ENCODE assay signal across 13 mouse cellular contexts in the genomic region with DNA sequence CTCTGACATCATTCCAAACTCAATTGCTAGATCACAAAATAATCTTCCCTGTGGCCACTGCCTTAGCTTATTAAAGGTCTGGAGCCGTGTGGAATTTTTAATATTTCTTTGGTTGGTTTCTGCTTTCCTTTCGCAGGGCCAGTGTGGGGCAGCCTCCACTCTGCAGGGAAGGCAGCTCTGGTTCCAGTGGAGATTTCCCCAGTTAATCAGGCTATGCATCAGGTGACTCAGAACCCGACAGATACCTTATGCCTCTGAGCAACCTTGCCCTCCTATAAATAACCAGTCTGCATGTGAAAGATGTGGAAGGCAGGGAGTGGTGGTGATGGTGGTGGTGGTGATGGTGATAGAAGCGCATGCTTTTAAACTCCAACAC. TPM values are rescaled to one million over a fixed set of nuclear protein-coding genes. Genes with fewer than 3 reads are reported as not detected.
DNase-seq lines count a peak whose midpoint lies in the region; ATAC-seq and TF ChIP-seq lines count a peak whose summit lies in the region.
"Had no signal": no experiment of that assay in that cellular context is flagged by ENCODE, and none has a peak within 500 bp of the region (broad histone marks: within the 10 kb centered on the region; RNA-seq: fewer than 3 reads in every experiment).

No protein-coding gene starts in this region.

- no peak for TF ChIP-seq POLR2A in liver, adult 2 months (IDR thresholded peaks at IDR 0.05; ENCODE audit: extremely low read depth, insufficient read depth, low read length)
- no peak for TF ChIP-seq POLR2A in limb, embryonic 14.5 days (IDR thresholded peaks at IDR 0.05; ENCODE audit: borderline replicate concordance, extremely low read depth, insufficient read depth, insufficient read length)

- ATAC-seq in embryonic facial prominence, embryonic 15.5 days (ENCODE audit: insufficient number of reproducible peaks, low FRiP score, low TSS enrichment, low read depth): no peak
- peak; percentile 44; the same call in 1 of the 2 replicates for ATAC-seq in limb, embryonic 14.5 days (ENCODE audit: low FRiP score, low read depth)
- ATAC-seq in stomach, embryonic 14.5 days (ENCODE audit: insufficient number of reproducible peaks, insufficient read depth, low FRiP score, low read depth): no peak
- ATAC-seq in CD4-positive, CD25-positive, alpha-beta regulatory T cell, adult 4 months: no peak

- H3K27me3 ChIP-seq in liver, adult 2 months (ENCODE audit: control insufficient read depth, insufficient read depth, low read length): no peaks in the 10 kb centered on the region
- H3K27me3 ChIP-seq in embryonic facial prominence, embryonic 15.5 days: no peaks in the 10 kb centered on the region
- peaks cover 2% of the 10 kb centered on the region; the same call in 1 of the 2 replicates for H3K27me3 ChIP-seq in limb, embryonic 14.5 days (ENCODE audit: control insufficient read depth, insufficient read depth, low read length)
- no peaks in the 10 kb centered on the region for H3K27me3 ChIP-seq in stomach, embryonic 14.5 days (ENCODE audit: control insufficient read depth, insufficient read depth, low read length)

- H3K4me2 ChIP-seq in embryonic facial prominence, embryonic 15.5 days (replicated peaks): no peak overlapping the region
- no peak overlapping the region for H3K4me2 ChIP-seq in limb, embryonic 14.5 days (replicated peaks; ENCODE audit: low read depth, low read length, severe bottlenecking)
- H3K4me2 ChIP-seq in stomach, embryonic 14.5 days (replicated peaks; ENCODE audit: low read depth, low read length): no peak overlapping the region
- H3K4me2 ChIP-seq: kidney, embryonic 15.5 days had no signal

- H3K4me1 ChIP-seq in liver, adult 2 months (ENCODE audit: control insufficient read depth, insufficient read depth, low read length): peaks cover 10% of the 10 kb centered on the region
- H3K4me1 ChIP-seq in embryonic facial prominence, embryonic 15.5 days: peaks cover 9% of the 10 kb centered on the region
- H3K4me1 ChIP-seq in limb, embryonic 14.5 days (ENCODE audit: control insufficient read depth, insufficient read depth, low read length): peaks cover 8% of the 10 kb centered on the region
- H3K4me1 ChIP-seq in stomach, embryonic 14.5 days (ENCODE audit: control insufficient read depth, insufficient read depth, low read length): no peaks in the 10 kb centered on the region
- H3K4me1 ChIP-seq: kidney, embryonic 15.5 days had no signal

- 34% methylated on average over 4 of the region's 4 CpGs for WGBS in liver, adult 2 months
- WGBS in embryonic facial prominence, embryonic 15.5 days: 61% methylated on average over 4 of the region's 4 CpGs
- 54% methylated on average over 4 of the region's 4 CpGs for WGBS in limb, embryonic 14.5 days
- WGBS in stomach, embryonic 14.5 days: 67% methylated on average over 4 of the region's 4 CpGs

- H3K79me2 ChIP-seq in liver, adult 2 months (ENCODE audit: control insufficient read depth, insufficient read depth, low read length): peaks cover 14% of the 10 kb centered on the region

- H3K9ac ChIP-seq in liver, adult 2 months (ENCODE audit: low read depth, low read length): no peak overlapping the region
- no peak overlapping the region for H3K9ac ChIP-seq in embryonic facial prominence, embryonic 15.5 days
- no peak overlapping the region for H3K9ac ChIP-seq in limb, embryonic 14.5 days (ENCODE audit: low read depth, low read length, severe bottlenecking)
- H3K9ac ChIP-seq in stomach, embryonic 14.5 days (replicated peaks; ENCODE audit: low read depth, low read length): no peak overlapping the region
- H3K9ac ChIP-seq: kidney, embryonic 15.5 days had no signal

- H3K27ac ChIP-seq in liver, adult 2 months (replicated peaks; ENCODE audit: insufficient read depth, low read depth, low read length): peak overlapping the region; percentile 30
- 0 out of 2 replicates have a peak overlapping the region, but pooled peaks have one; percentile 4 for H3K27ac ChIP-seq in embryonic facial prominence, embryonic 15.5 days (replicated peaks)
- H3K27ac ChIP-seq in limb, embryonic 14.5 days (replicated peaks; ENCODE audit: low read depth, low read length): 0 out of 2 replicates have a peak overlapping the region, but pooled peaks have one; percentile 27
- peak overlapping the region; percentile 27; the same call in 1 of the 2 replicates for H3K27ac ChIP-seq in stomach, embryonic 14.5 days (ENCODE audit: low read length)
- H3K27ac ChIP-seq: heart, adult 2 months; kidney, embryonic 15.5 days had no signal

- no peak for TF ChIP-seq CTCF in liver, adult 2 months (IDR thresholded peaks at IDR 0.05; ENCODE audit: low read depth, low read length)

- H3K36me3 ChIP-seq in liver, adult 2 months (ENCODE audit: control insufficient read depth, insufficient read depth, low read length): no peaks in the 10 kb centered on the region
- no peaks in the 10 kb centered on the region for H3K36me3 ChIP-seq in embryonic facial prominence, embryonic 15.5 days
- H3K36me3 ChIP-seq in limb, embryonic 14.5 days (ENCODE audit: control insufficient read depth, insufficient read depth, low read length): no peaks in the 10 kb centered on the region
- H3K36me3 ChIP-seq in stomach, embryonic 14.5 days (ENCODE audit: control insufficient read depth, insufficient read depth, low read length): no peaks in the 10 kb centered on the region
- H3K36me3 ChIP-seq: kidney, embryonic 15.5 days had no signal

- DNase-seq in liver, adult 2 months (ENCODE audit: extremely low read depth, low read depth, low spot score): no peak
- no peak for DNase-seq in liver
- no peak for DNase-seq in limb, embryonic 14.5 days (ENCODE audit: low spot score)
- no peak for DNase-seq in right cerebral cortex, adult 2 months (ENCODE audit: low spot score in 2 of 2)
- DNase-seq: cerebellum, adult 2 months; embryo, embryonic 11 days; heart, adult 2 months; heart, postnatal 10 days; lung, postnatal 36 days had no signal

- H3K4me3 ChIP-seq in liver, adult 2 months (ENCODE audit: insufficient read depth, low read depth, low read length): no peak overlapping the region
- H3K4me3 ChIP-seq in embryonic facial prominence, embryonic 15.5 days (replicated peaks): no peak overlapping the region
- H3K4me3 ChIP-seq in limb, embryonic 14.5 days (replicated peaks; ENCODE audit: low read length): no peak overlapping the region
- H3K4me3 ChIP-seq in stomach, embryonic 14.5 days (ENCODE audit: low read depth, low read length): no peak overlapping the region
- H3K4me3 ChIP-seq: heart, adult 2 months; kidney, embryonic 15.5 days had no signal

- no peaks in the 10 kb centered on the region for H3K9me3 ChIP-seq in embryonic facial prominence, embryonic 15.5 days (replicated peaks)
- no peaks in the 10 kb centered on the region for H3K9me3 ChIP-seq in limb, embryonic 14.5 days (ENCODE audit: control insufficient read depth, low read length)
- no peaks in the 10 kb centered on the region for H3K9me3 ChIP-seq in stomach, embryonic 14.5 days (ENCODE audit: control insufficient read depth, low read depth, low read length)
- H3K9me3 ChIP-seq: kidney, embryonic 15.5 days had no signal

RNA-seq across cellular contexts. Expression of a gene that starts 7.4 kb away (rescaled TPM):
- 28.3 and 36.6 TPM in 2 replicates for total RNA-seq in liver, adult 2 months (2014; rRNA removed)
- 50.7 and 65.7 TPM in 2 replicates for polyA plus RNA-seq in liver, adult 2 months (2012; rRNA removed)
- polyA plus RNA-seq in embryonic facial prominence, embryonic 15.5 days (2015; fragmentation: Nextera tagmentation; extraction: Ambion mirVana): 7.1 and 8.1 TPM in 2 replicates
- 16.3 and 17.5 TPM in 2 replicates for polyA plus RNA-seq in limb, embryonic 14.5 days (2012; rRNA removed)
- polyA plus RNA-seq in limb, embryonic 14.5 days (2014; fragmentation: Nextera tagmentation; extraction: Ambion mirVana): 8.1 and 8.5 TPM in 2 replicates
- 4.7 and 5.3 TPM in 2 replicates for polyA plus RNA-seq in stomach, embryonic 14.5 days (2014; fragmentation: Nextera tagmentation; extraction: Ambion mirVana)
- under 1 TPM; 0.51 to 0.61 TPM for polyA plus RNA-seq in CD4-positive, CD25-positive, alpha-beta regulatory T cell, adult 4 months (2017; shearing (Covaris generic))
